Mouse (Mus musculus): ENCODE data around the gene Tmem42. TPM values are rescaled to one million over a fixed set of nuclear protein-coding genes. Genes with fewer than 3 reads are reported as not detected.

Tmem42 gene
- 6.3 TPM for polyA plus RNA-seq (2014; fragmentation: Illumina TruSeq; extraction: RNeasy Lipid Tissue Mini Kit (QIAGEN cat#74804); ENCODE audit: low read depth, low replicate concordance)

DNA sequence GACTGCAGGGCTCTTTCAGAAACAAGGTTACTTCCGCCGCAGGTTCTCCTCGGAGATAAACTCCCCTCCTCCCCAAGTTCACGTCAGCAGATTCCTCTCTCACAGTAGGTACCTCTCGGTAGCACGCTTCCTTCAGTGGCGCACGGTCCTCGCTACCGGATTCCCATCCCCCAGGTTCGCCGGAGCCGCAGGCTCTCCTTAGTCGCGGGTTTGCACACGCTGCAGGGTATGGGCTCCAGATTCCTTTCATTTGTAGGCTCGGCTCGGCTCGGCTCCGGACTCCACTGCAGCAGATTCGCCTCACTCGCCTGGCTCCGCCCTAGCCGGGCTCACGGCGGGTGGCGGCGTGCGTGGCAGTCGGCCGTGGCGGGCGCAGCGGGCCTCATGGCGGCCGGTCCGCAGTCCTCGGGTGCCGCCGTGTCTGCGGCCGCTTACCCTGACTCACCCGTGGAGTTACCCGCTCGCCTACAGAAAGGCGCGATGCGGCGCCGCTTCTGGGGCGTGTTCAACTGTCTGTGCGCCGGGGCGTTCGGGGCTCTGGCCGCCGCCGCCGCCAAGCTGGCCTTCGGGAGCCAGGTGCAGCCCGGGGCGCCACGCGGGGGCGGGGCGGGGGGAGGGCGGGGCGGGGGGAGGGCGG lies at the start of gene Tmem42:
Gene Tmem42 (plus strand): TSS at position 332 of the 637 bp plus-strand sequence.

DNA sequence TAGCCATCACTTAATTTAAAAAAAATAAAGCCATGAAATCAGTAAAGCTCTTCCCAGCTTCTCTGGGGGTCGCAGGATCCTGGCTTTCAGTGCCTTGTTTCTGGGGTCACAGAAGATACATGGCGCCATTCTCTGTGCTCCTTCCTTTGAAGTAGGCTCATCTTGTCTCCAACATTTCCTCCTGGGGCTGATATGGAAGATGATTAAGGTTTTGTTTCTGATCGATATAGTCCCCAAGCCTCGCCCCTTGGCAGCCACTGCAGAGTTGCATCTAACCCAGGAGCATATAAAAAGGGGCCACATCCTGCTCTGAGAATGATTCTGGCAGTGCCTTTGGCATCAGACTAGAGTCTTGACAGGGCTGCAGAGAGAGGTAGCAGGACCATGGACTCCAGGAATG lies 13.3 kb downstream of the Tmem42 start, which contains the start of gene Tgm4:
Gene Tgm4 (plus strand): TSS at position 301 of the 400 bp plus-strand sequence.

Other genes with a start within 250 kb of the Tmem42 start
- gene Tcaim, start 215.8 kb upstream of the Tmem42 start, polyA plus RNA-seq (2014; fragmentation: Illumina TruSeq; extraction: RNeasy Lipid Tissue Mini Kit (QIAGEN cat#74804); ENCODE audit: low read depth, low replicate concordance): 20.8 TPM
- 15.5 TPM for gene Gm35549, start 177.3 kb upstream of the Tmem42 start, polyA plus RNA-seq (2014; fragmentation: Illumina TruSeq; extraction: RNeasy Lipid Tissue Mini Kit (QIAGEN cat#74804); ENCODE audit: low read depth, low replicate concordance)
- gene Zfp445, start 155.3 kb upstream of the Tmem42 start, polyA plus RNA-seq (2014; fragmentation: Illumina TruSeq; extraction: RNeasy Lipid Tissue Mini Kit (QIAGEN cat#74804); ENCODE audit: low read depth, low replicate concordance): 74.9 TPM
- gene Zkscan7, start 135.6 kb upstream of the Tmem42 start, polyA plus RNA-seq (2014; fragmentation: Illumina TruSeq; extraction: RNeasy Lipid Tissue Mini Kit (QIAGEN cat#74804); ENCODE audit: low read depth, low replicate concordance): 42.2 TPM
- 106 TPM for gene Zfp105, start 98.3 kb upstream of the Tmem42 start, polyA plus RNA-seq (2014; fragmentation: Illumina TruSeq; extraction: RNeasy Lipid Tissue Mini Kit (QIAGEN cat#74804); ENCODE audit: low read depth, low replicate concordance)
- gene 1110059G10Rik, start 70.3 kb upstream of the Tmem42 start, polyA plus RNA-seq (2014; fragmentation: Illumina TruSeq; extraction: RNeasy Lipid Tissue Mini Kit (QIAGEN cat#74804); ENCODE audit: low read depth, low replicate concordance): 27.7 TPM
- gene Kif15, start 70.3 kb upstream of the Tmem42 start, polyA plus RNA-seq (2014; fragmentation: Illumina TruSeq; extraction: RNeasy Lipid Tissue Mini Kit (QIAGEN cat#74804); ENCODE audit: low read depth, low replicate concordance): 134 TPM
- 0.78 TPM for gene Tgm4, start 13.4 kb downstream of the Tmem42 start, polyA plus RNA-seq (2014; fragmentation: Illumina TruSeq; extraction: RNeasy Lipid Tissue Mini Kit (QIAGEN cat#74804); ENCODE audit: low read depth, low replicate concordance)
- gene Zdhhc3, start 91.9 kb downstream of the Tmem42 start, polyA plus RNA-seq (2014; fragmentation: Illumina TruSeq; extraction: RNeasy Lipid Tissue Mini Kit (QIAGEN cat#74804); ENCODE audit: low read depth, low replicate concordance): 8.1 TPM
- 7.4 TPM for gene Exosc7, start 91.9 kb downstream of the Tmem42 start, polyA plus RNA-seq (2014; fragmentation: Illumina TruSeq; extraction: RNeasy Lipid Tissue Mini Kit (QIAGEN cat#74804); ENCODE audit: low read depth, low replicate concordance)
- gene Clec3b, start 129.6 kb downstream of the Tmem42 start, polyA plus RNA-seq (2014; fragmentation: Illumina TruSeq; extraction: RNeasy Lipid Tissue Mini Kit (QIAGEN cat#74804); ENCODE audit: low read depth, low replicate concordance): not detected
- gene Cdcp1, start 194.7 kb downstream of the Tmem42 start, polyA plus RNA-seq (2014; fragmentation: Illumina TruSeq; extraction: RNeasy Lipid Tissue Mini Kit (QIAGEN cat#74804); ENCODE audit: low read depth, low replicate concordance): 0.15 TPM
- not detected for gene Tmem158, start 239.4 kb downstream of the Tmem42 start, polyA plus RNA-seq (2014; fragmentation: Illumina TruSeq; extraction: RNeasy Lipid Tissue Mini Kit (QIAGEN cat#74804); ENCODE audit: low read depth, low replicate concordance)